Mouse (Mus musculus) sigmoid colon, adult 10 weeks (tissue): ENCODE results near the gene Sel1l. TPM values are rescaled to one million over a fixed set of nuclear protein-coding genes. Genes with fewer than 3 reads are reported as not detected.

Experiments
- polyA plus RNA-seq: library from polyadenylated mRNA; stranded (reverse); fragments of 350-450 nt; fragmentation: Illumina TruSeq; extraction: RNeasy Lipid Tissue Mini Kit (QIAGEN cat#74804); gene quantifications from one replicate; pipeline ENCODE4 v1.2.3, GENCODE M21; 2014; ENCODE audit warnings: low read depth, low replicate concordance

The Sel1l gene
- 129 TPM for polyA plus RNA-seq

GRCm38 (mm10) chr12:91849045-91849467 is at the start of gene Sel1l:
TSS of gene Sel1l (minus strand) at chr12:91849157.

GRCm38 (mm10) chr12:91787959-91788437 is 61.0 kb downstream of the Sel1l start, which contains the start of gene Ston2:
TSS of gene Ston2 (minus strand) at chr12:91788387.

Other genes starting within 250 kb of the Sel1l start
- 34.3 TPM for gene Ston2, start 60.8 kb downstream of the Sel1l start, polyA plus RNA-seq